Mouse (Mus musculus): ENCODE measurements around the gene Lhx9. TPM values are rescaled to one million over a fixed set of nuclear protein-coding genes. Genes with fewer than 3 reads are reported as not detected.

Lhx9 gene
- polyA plus RNA-seq, 1 experiment from 2014 or later, result 27.0 TPM

DNA sequence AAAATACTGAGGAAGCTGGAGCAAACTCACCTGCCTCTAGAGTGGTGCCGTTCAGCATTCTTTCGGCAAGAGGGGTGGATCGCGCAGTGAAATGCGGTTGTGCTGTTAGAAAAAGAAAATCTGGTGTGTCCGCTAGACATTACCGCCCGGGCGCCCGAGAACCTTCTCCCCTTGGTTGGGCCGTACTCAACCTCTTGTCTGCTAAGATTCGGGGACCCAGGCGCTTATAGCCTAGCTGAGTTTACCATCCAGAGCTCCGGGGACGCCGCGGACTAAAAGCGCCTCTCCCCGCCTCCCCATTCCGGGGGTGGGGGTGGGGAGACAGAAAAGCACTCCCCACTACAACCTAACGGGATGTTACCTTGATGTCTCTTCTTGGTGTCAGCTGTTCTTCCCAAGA, 1.2 kb downstream of the Lhx9 start:
- ChIA-PET CTCF (interaction anchor here (1.2 kb wide), 1 partner anchor 314 kb away, joined by 3 read pairs; no protein-coding TSS in a partner anchor), POLR2A (interaction anchor here (0.6 to 1.1 kb wide), 2 partner anchors 9 to 517 kb away, joined by 4 to 5 read pairs; no protein-coding TSS in a partner anchor)
- in situ Hi-C loops (cut with MboI; ENCODE audit: low pct_unique_long_range_greater_than_20kb), result loop anchor here (10.0 to 25.0 kb wide), 2 partner anchors 232 to 590 kb away; no protein-coding TSS in a partner anchor
- no peaks in the 10 kb centered on the region for H3K27me3 ChIP-seq
- DNase-seq (ENCODE audit: low read depth, low spot score) (no peak), ATAC-seq (no peak)
- TF ChIP-seq CTCF (IDR thresholded peaks at IDR 0.05), result no peak

GRCm38 (mm10) chr1:138846581-138846980, 1.8 kb downstream of the Lhx9 start:
- ChIA-PET CTCF (interaction anchor here (1.2 kb wide), 1 partner anchor 315 kb away, joined by 3 read pairs; no protein-coding TSS in a partner anchor), POLR2A (interaction anchor here (0.5 to 1.1 kb wide), 6 partner anchors 8 to 949 kb away, joined by 3 to 5 read pairs (median 4); no protein-coding TSS in a partner anchor)
- TF ChIP-seq CTCF (IDR thresholded peaks at IDR 0.05), result no peak
- ATAC-seq (no peak), DNase-seq (ENCODE audit: low read depth, low spot score) (no peak)
- in situ Hi-C loops (cut with MboI; ENCODE audit: low pct_unique_long_range_greater_than_20kb), result loop anchor here (10.0 to 25.0 kb wide), 2 partner anchors 232 to 591 kb away; no protein-coding TSS in a partner anchor
- peaks cover under 1% of the 10 kb centered on the region for H3K27me3 ChIP-seq

DNA sequence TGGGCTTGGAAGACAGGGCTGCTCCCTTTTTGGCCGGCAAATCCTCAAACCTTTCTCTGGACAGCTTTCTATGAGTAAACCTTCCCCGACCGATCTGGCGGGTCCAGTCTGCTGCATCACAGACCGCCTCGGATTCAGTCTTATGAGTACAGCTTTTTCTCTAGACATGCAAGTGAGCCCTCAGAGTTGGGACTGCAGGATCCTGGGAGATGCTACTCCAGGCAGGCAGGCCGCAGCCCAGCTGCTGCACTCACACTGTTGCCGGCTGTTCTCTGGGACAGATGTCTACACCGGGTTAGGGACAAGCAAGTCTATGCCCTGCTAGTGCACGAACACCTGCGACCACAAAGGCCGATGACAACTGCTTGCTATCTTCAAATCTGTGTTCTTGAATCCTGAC, 2.2 kb downstream of the Lhx9 start:
- no peak for DNase-seq (ENCODE audit: low read depth, low spot score)
- POLR2A ChIA-PET, result interaction anchor here (0.6 to 1.1 kb wide), 5 partner anchors 8 to 335 kb away, joined by 3 to 5 read pairs (median 4); no protein-coding TSS in a partner anchor
- CTCF ChIA-PET, result interaction anchor here (1.2 kb wide), 1 partner anchor 315 kb away, joined by 3 read pairs; no protein-coding TSS in a partner anchor
- in situ Hi-C loops (cut with MboI; ENCODE audit: low pct_unique_long_range_greater_than_20kb), result loop anchor here (10.0 to 25.0 kb wide), 2 partner anchors 231 to 591 kb away; no protein-coding TSS in a partner anchor
- ATAC-seq, result no peak
- no peak for TF ChIP-seq CTCF (IDR thresholded peaks at IDR 0.05)
- peaks cover 4% of the 10 kb centered on the region for H3K27me3 ChIP-seq

DNA sequence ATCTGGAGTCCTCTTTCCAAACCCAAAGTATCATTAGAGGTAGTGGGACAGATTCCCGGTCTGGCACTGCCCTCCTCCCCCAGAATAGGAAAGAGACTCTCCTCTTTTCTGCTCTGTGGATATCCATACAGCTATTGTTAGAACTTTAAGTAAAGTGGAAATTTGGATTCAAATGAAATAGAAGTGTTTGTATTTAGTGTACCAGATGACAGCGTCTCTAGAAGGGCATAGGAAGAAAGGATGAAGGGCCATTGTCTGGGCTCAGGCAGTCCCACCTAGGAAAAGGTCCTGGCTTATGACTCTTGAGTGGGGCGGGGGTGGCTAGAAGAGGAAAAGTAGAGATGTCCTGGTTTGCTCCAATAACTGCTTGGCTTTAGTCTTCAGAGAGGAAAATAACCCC, 2.9 kb downstream of the Lhx9 start:
- in situ Hi-C loops (cut with MboI; ENCODE audit: low pct_unique_long_range_greater_than_20kb), result loop anchor here (10.0 to 25.0 kb wide), 2 partner anchors 231 to 592 kb away; no protein-coding TSS in a partner anchor
- no peak for TF ChIP-seq CTCF (IDR thresholded peaks at IDR 0.05)
- ChIA-PET CTCF (no interaction called here), POLR2A (no interaction called here)
- no peak for DNase-seq (ENCODE audit: low read depth, low spot score)
- peaks cover 4% of the 10 kb centered on the region for H3K27me3 ChIP-seq
- ATAC-seq, result no peak

DNA sequence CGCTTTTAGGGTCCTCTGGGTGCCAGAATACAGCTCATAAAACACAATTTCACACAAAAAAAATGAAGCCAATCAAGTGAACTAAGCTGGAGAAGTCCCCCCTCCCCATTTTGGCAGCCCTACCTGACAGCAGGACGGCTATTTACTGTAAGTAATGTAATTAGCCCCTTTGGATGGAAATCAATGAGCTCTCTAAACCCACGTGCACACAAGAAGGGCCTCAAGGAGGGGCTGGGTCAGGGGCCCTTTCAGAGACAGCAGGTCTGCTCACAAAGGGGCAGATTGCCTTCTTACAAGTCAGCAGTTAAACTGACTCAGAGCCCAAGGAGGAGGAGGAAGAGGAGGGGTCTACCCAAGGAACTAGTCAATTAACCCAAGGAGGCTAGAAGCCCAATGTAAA, 4.2 kb downstream of the Lhx9 start:
- TF ChIP-seq CTCF (IDR thresholded peaks at IDR 0.05), result no peak
- H3K27me3 ChIP-seq, result peaks cover 4% of the 10 kb centered on the region
- in situ Hi-C loops (cut with MboI; ENCODE audit: low pct_unique_long_range_greater_than_20kb), result loop anchor here (5.0 to 25.0 kb wide), 3 partner anchors 118 to 593 kb away; partner anchors contain the start of gene Dennd1b
- CTCF ChIA-PET, result interaction anchor here (0.9 to 1.0 kb wide), 2 partner anchors 9 to 17 kb away, joined by 3 read pairs; no protein-coding TSS in a partner anchor
- POLR2A ChIA-PET, result interaction anchor here (1.2 kb wide), 1 partner anchor 118 kb away, joined by 3 read pairs; no protein-coding TSS in a partner anchor
- DNase-seq (ENCODE audit: low read depth, low spot score) (no peak), ATAC-seq (no peak)

DNA sequence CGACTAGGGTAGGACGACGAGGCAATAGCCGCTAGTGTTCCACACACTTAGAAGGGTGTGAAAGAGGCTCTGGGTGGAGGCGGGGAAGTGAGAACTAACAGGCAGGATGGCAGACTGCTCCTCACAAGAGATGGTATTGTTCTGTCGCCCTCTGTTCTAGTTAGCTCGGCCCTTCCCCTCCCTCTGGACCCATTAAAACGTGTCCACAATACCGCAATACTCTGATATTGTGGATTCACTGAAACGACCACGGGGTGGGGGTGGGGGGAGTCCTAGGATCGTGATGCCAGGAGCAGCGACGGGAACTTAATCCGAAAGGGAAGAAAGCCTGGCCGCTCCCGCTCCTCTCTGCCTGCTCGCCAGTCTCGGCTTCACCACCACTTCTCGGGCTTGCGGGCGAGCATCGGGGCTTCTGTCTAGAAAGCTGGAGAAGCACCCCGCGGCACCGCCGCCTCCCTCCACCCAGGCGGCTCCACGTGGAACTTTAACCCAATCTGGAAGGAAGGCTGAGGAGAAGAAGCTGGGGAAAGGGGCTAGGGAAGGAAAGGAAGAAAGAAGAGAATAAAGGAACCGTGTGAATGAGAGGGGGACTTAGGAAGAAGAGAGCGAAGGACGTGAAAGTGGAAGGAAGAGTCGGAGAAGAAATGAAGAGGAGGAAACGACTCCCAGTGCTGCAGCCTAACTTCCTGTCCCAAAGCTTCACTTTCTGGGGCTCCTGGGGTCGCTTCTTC, 4.9 kb downstream of the Lhx9 start:
- DNase-seq (ENCODE audit: low read depth, low spot score), result no peak
- peaks cover 4% of the 10 kb centered on the region for H3K27me3 ChIP-seq
- in situ Hi-C loops (cut with MboI; ENCODE audit: low pct_unique_long_range_greater_than_20kb), result loop anchor here (5.0 to 25.0 kb wide), 3 partner anchors 119 to 594 kb away; partner anchors contain the start of gene Dennd1b
- POLR2A ChIA-PET, result interaction anchor here (1.2 kb wide), 1 partner anchor 118 kb away, joined by 3 read pairs; no protein-coding TSS in a partner anchor
- CTCF ChIA-PET, result interaction anchor here (0.9 kb wide), 1 partner anchor 9 kb away, joined by 3 read pairs; no protein-coding TSS in a partner anchor
- no peak for TF ChIP-seq CTCF (IDR thresholded peaks at IDR 0.05)
- ATAC-seq, result no peak

GRCm38 (mm10) chr1:138842756-138843155, 5.6 kb downstream of the Lhx9 start:
- in situ Hi-C loops (cut with MboI; ENCODE audit: low pct_unique_long_range_greater_than_20kb), result loop anchor here (5.0 to 25.0 kb wide), 3 partner anchors 120 to 595 kb away; partner anchors contain the start of gene Dennd1b

DNA sequence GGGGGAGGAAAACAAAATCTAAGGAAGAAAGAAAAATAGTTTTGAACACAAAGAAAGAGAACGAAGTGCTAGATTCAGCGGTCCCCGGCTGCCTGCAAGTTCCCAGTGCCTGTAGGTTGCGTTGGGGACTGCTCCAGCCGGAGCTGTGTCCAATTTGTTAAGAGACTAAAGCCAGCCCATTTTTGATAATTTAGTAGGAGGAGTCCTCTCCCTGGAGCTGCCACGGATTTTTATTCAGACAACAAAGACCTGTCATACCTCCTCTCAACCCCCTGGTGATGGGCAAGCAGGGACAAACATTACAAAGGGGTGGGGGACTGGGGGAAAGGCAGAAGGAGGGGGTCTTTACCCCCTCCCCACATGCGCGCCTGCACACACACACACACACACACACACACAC, 6.1 kb downstream of the Lhx9 start:
- ChIA-PET POLR2A (no interaction called here), CTCF (interaction anchor here (0.8 to 1.8 kb wide), 2 partner anchors 9 to 15 kb away, joined by 3 to 4 read pairs; no protein-coding TSS in a partner anchor)
- peaks cover 4% of the 10 kb centered on the region for H3K27me3 ChIP-seq
- no peak for TF ChIP-seq CTCF (IDR thresholded peaks at IDR 0.05)
- in situ Hi-C loops (cut with MboI; ENCODE audit: low pct_unique_long_range_greater_than_20kb), result loop anchor here (5.0 to 25.0 kb wide), 3 partner anchors 120 to 595 kb away; partner anchors contain the start of gene Dennd1b
- peak; percentile 53 for ATAC-seq
- no peak for DNase-seq (ENCODE audit: low read depth, low spot score)

More at GRCm38 (mm10) chr1:138842756-138843155, 5.6 kb downstream of the Lhx9 start:
- peaks cover 4% of the 10 kb centered on the region for H3K27me3 ChIP-seq
- TF ChIP-seq CTCF (IDR thresholded peaks at IDR 0.05), result no peak
- DNase-seq (ENCODE audit: low read depth, low spot score), result no peak
- no peak for ATAC-seq
- CTCF ChIA-PET, result no interaction called here
- POLR2A ChIA-PET, result interaction anchor here (1.2 kb wide), 1 partner anchor 119 kb away, joined by 3 read pairs; no protein-coding TSS in a partner anchor

DNA sequence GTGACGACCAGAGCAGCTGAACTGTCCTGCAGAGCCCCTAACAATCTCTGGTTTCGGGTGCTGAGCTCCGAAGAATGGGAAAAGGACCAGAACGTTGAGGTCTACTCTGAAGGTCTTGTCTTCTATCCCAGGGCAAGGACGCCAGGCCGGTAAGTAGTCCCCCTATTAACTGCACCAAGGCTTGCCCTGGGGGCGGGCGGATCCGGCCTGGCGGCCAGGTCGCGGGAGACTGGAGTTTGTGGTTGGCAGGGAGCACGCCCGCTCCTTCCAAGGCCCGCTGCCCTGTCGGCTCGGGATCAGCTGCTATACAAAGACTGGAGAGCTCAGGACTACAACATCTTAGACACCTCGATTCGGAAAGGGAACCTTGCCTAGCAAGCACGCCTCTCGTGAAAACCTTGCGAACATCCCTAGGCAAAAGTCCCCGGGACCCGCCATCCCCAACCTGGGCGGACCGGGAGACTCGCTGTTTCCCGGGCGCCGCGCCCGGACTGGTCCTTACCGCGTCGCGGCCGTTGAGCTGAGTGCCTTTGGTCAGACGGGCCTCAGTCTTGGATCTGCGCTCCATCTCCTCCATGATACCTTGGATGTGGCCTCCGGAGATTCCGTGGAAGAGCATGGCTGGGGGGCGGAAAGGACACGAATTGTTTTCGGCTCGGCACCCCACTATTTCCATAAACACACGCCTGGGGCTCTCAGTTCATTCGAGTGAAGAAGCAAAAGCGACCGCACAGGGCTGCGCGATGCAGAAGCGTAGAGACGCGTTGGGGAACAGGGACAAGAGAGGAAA, 6.9 kb downstream of the Lhx9 start:
- CTCF ChIA-PET, result interaction anchor here (0.8 to 1.8 kb wide), 2 partner anchors 9 to 14 kb away, joined by 3 to 4 read pairs; no protein-coding TSS in a partner anchor
- POLR2A ChIA-PET, result interaction anchor here (1.2 kb wide), 1 partner anchor 15 kb away, joined by 4 read pairs; no protein-coding TSS in a partner anchor
- DNase-seq (ENCODE audit: low read depth, low spot score) (no peak), ATAC-seq (no peak)
- H3K27me3 ChIP-seq, result peaks cover 4% of the 10 kb centered on the region
- no peak for TF ChIP-seq CTCF (IDR thresholded peaks at IDR 0.05)
- in situ Hi-C loops (cut with MboI; ENCODE audit: low pct_unique_long_range_greater_than_20kb), result loop anchor here (5.0 to 25.0 kb wide), 3 partner anchors 121 to 596 kb away; partner anchors contain the start of gene Dennd1b
